Mouse (Mus musculus) kidney, adult 9 months (tissue): ENCODE results near the gene Smlr1.

Experiments
- DNase-seq: peaks from one replicate; pipeline ENCODE4 v3.0.0; 2022

The Smlr1 gene

GRCm38 (mm10) chr10:25488456-25488855 is 47.6 kb downstream of the Smlr1 start:
- DNase-seq: peak; percentile 70

GRCm38 (mm10) chr10:25482791-25483190 is 53.3 kb downstream of the Smlr1 start:
- DNase-seq: no peak

- no peak for DNase-seq
Measured at GRCm38 (mm10) chr10:25479716-25480115, 56.4 kb downstream of the Smlr1 start.
